Mouse (Mus musculus) midbrain, embryonic 14.5 days (tissue): ENCODE measurements around the gene Mcrs1. TPM values are rescaled to one million over a fixed set of nuclear protein-coding genes. Genes with fewer than 3 reads are reported as not detected.
A peak's percentile ranks its signal among the peaks of the same experiment; 100 is the strongest.

Experiments used
- ATAC-seq: fragments of 200-750 bp; cut with Nextera tagmentation; 2 replicates; pipeline ENCODE4 v1.8.0; 2017; ENCODE audit warnings: moderate number of reproducible peaks, moderate library complexity; ENCODE audit not compliant: low FRiP score, low TSS enrichment
- DNase-seq: peaks from one replicate; pipeline ENCODE4 v3.0.0-alpha.2; 2015
- H3K27ac ChIP-seq: fragments of 300-500 bp; sonication (generic); replicated peaks from 2 replicates; pipeline ENCODE4 v1.5.1; 2014; ENCODE audit warnings: mild to moderate bottlenecking, low read depth, low read length, moderate library complexity
- H3K27me3 ChIP-seq: fragments of 300-500 bp; sonication (generic); 2 replicates; pipeline ENCODE4 v1.6.1; 2014; ENCODE audit warnings: low read length, control low read depth, mixed read lengths; ENCODE audit not compliant: control insufficient read depth, insufficient read depth
- H3K36me3 ChIP-seq: fragments of 300-500 bp; sonication (generic); 2 replicates; pipeline ENCODE4 v1.6.1; 2014; ENCODE audit warnings: low read length, control low read depth; ENCODE audit not compliant: control insufficient read depth, insufficient read depth
- H3K4me1 ChIP-seq: fragments of 300-500 bp; sonication (generic); 2 replicates; pipeline ENCODE4 v1.6.1; 2014; ENCODE audit warnings: mild to moderate bottlenecking, antibody characterized with exemption, low read length, control low read depth; ENCODE audit not compliant: control insufficient read depth, insufficient read depth
- H3K4me2 ChIP-seq: fragments of 300-500 bp; sonication (generic); 2 replicates; pipeline ENCODE4 v1.6.1; 2014; ENCODE audit warnings: mild to moderate bottlenecking, low read length, moderate library complexity
- H3K4me3 ChIP-seq: fragments of 300-500 bp; sonication (generic); replicated peaks from 2 replicates; pipeline ENCODE4 v1.5.1; 2014; ENCODE audit warnings: low read depth, low read length
- H3K9ac ChIP-seq: fragments of 300-500 bp; sonication (generic); replicated peaks from 2 replicates; pipeline ENCODE4 v1.6.1; 2014; ENCODE audit warnings: mild to moderate bottlenecking, low read length, moderate library complexity
- H3K9me3 ChIP-seq: fragments of 300-500 bp; sonication (generic); 2 replicates; pipeline ENCODE4 v1.6.1; 2016; ENCODE audit warnings: low read length, control low read depth, mixed read lengths; ENCODE audit not compliant: control insufficient read depth
- WGBS: fragments of 180-500 bp; shearing (Covaris S2); extraction: QIAGEN DNeasy Blood & Tissue Kit; methylation state at CpG from one replicate; pipeline ENCODE4 v1.1.7; 2014; 5-methylcytosine and 5-hydroxymethylcytosine counted together
- polyA plus RNA-seq: library from polyadenylated mRNA; unstranded; fragments of >200 nt; fragmentation: Nextera tagmentation; extraction: Ambion mirVana; gene quantifications from 2 replicates; pipeline ENCODE4 v1.2.1, GENCODE M21; 2014

Mcrs1 gene
- polyA plus RNA-seq, 1 experiment from 2014 or later = 219 TPM

GRCm38 (mm10) chr15:99241249-99241648 lies 10.5 kb downstream of the Mcrs1 start:
- H3K4me3 ChIP-seq = no peak overlapping the region
- no peak overlapping the region for H3K27ac ChIP-seq
- H3K9ac ChIP-seq = no peak overlapping the region
- ATAC-seq (no peak), DNase-seq (no peak)
- no peaks in the 10 kb centered on the region for H3K27me3 ChIP-seq
- no peak overlapping the region for H3K4me2 ChIP-seq
- H3K9me3 ChIP-seq = no peaks in the 10 kb centered on the region
- 59% methylated on average over 4 of the region's 4 CpGs for WGBS
- H3K4me1 ChIP-seq = no peaks in the 10 kb centered on the region
- peaks cover 55% of the 10 kb centered on the region for H3K36me3 ChIP-seq

DNA sequence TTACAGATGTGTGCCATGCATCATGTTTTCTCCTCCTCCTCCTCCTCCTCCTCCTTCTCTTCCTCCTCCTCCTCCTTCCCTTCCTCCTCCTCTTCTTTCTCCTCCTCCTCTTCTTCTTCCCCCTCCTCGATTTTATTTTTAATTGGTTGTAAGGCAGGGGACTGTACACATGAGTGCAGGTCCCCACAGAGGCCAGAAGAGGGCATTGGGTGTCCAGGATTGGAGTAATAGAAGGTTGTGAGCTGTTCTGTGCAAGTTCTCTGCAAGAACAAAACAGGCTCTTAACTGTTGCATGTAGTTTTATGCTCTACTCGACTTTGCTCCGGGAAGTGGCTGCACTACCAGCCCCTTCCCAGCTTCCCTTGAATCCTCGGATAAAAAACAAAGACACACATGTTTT lies 11.6 kb downstream of the Mcrs1 start:
- ATAC-seq (no peak), DNase-seq (no peak)
- H3K4me1 ChIP-seq = no peaks in the 10 kb centered on the region
- no peak overlapping the region for H3K4me2 ChIP-seq
- H3K27me3 ChIP-seq = no peaks in the 10 kb centered on the region
- H3K27ac ChIP-seq = no peak overlapping the region
- no peaks in the 10 kb centered on the region for H3K9me3 ChIP-seq
- WGBS = 84% methylated on average over 4 of the region's 4 CpGs
- no peak overlapping the region for H3K9ac ChIP-seq
- peaks cover 44% of the 10 kb centered on the region for H3K36me3 ChIP-seq
- no peak overlapping the region for H3K4me3 ChIP-seq

DNA sequence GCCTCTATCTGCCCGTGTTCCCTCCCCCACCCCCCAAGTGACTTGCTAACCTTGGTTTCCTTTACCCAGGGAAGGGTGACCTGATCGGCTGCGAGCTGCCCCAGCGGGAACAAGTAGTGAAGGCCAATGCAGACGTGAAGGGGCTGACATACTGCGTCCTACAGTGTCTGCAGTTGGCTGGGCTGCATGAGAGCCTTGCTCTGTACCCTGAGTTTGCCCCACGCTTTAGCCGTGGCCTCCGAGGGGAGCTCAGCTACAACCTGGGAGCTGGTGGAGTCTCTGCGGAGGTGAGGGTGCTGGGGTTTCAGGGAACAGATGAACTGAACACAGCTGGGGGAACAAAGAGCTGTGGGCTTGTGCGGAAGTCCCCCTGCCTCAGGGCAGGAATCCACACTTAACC lies 13.8 kb downstream of the Mcrs1 start:
- Histone ChIP-seq H3K9me3 (no peaks in the 10 kb centered on the region), H3K4me3 (no peak overlapping the region), H3K27ac (no peak overlapping the region), H3K9ac (no peak overlapping the region), H3K27me3 (no peaks in the 10 kb centered on the region), H3K36me3 (peaks cover 23% of the 10 kb centered on the region), H3K4me2 (no peak overlapping the region), H3K4me1 (no peaks in the 10 kb centered on the region)
- DNase-seq (no peak), ATAC-seq (no peak)
- 66% methylated on average over 11 of the region's 11 CpGs for WGBS

- Histone ChIP-seq H3K4me3 (no peak overlapping the region), H3K36me3 (no peaks in the 10 kb centered on the region), H3K27ac (no peak overlapping the region), H3K4me2 (no peak overlapping the region), H3K4me1 (no peaks in the 10 kb centered on the region), H3K9me3 (no peaks in the 10 kb centered on the region), H3K27me3 (peaks cover 3% of the 10 kb centered on the region; the same call in 1 of the 2 replicates), H3K9ac (no peak overlapping the region)
- DNase-seq = no peak
- no peak for ATAC-seq
- 57% methylated on average over 12 of the region's 12 CpGs for WGBS
These were observed 17.3 kb downstream of the Mcrs1 start for GRCm38 (mm10) chr15:99234326-99235010.

DNA sequence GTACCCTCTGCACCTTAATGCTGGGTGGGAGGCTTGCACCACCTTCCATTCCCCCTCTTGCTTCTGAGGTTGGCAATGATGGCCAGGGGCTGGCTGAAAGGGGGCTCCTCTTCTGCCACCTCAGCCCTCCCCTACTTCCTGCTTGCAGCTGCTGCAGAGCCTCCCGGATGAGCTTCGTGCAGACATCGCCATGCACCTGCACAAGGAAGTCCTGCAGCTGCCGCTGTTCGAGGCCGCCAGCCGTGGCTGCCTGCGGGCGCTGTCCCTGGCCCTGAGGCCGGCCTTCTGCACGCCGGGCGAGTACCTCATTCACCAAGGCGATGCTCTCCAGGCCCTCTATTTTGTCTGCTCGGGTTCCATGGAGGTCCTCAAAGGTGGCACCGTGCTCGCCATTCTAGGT lies 18.0 kb downstream of the Mcrs1 start:
- H3K27ac ChIP-seq = no peak overlapping the region
- 65% methylated on average over 17 of the region's 17 CpGs for WGBS
- no peaks in the 10 kb centered on the region for H3K36me3 ChIP-seq
- no peak overlapping the region for H3K4me3 ChIP-seq
- no peaks in the 10 kb centered on the region for H3K9me3 ChIP-seq
- H3K9ac ChIP-seq = no peak overlapping the region
- no peak overlapping the region for H3K4me2 ChIP-seq
- DNase-seq = no peak
- H3K27me3 ChIP-seq = peaks cover 4% of the 10 kb centered on the region; the same call in 1 of the 2 replicates
- H3K4me1 ChIP-seq = no peaks in the 10 kb centered on the region
- ATAC-seq = no peak

DNA sequence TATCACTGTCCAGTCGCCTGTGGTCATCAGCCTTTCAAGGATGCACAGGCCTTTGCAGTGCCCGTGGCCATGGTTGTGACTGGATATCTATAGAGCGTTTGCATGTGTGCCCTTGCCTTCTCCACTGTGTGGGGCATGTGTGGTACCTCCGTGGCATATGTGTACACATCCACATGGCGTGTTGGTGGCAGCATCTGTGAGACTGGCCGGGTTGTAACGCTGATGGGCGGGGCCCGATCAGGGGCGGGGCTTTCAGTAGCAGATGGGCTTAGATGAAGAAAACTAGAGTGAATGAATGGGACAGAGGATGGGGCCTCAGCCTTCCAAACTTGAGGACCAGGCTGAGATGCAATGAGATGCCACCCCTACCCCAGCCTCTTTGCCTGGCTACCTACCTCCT lies 19.8 kb downstream of the Mcrs1 start:
- Histone ChIP-seq H3K4me2 (no peak overlapping the region), H3K9me3 (no peaks in the 10 kb centered on the region), H3K4me3 (no peak overlapping the region), H3K4me1 (no peaks in the 10 kb centered on the region), H3K36me3 (no peaks in the 10 kb centered on the region), H3K27ac (no peak overlapping the region), H3K9ac (no peak overlapping the region), H3K27me3 (peaks cover 19% of the 10 kb centered on the region)
- DNase-seq (no peak), ATAC-seq (no peak)
- WGBS = 77% methylated on average over 10 of the region's 10 CpGs

GRCm38 (mm10) chr15:99226090-99226489 lies 25.7 kb downstream of the Mcrs1 start:
- peaks cover 73% of the 10 kb centered on the region for H3K27me3 ChIP-seq
- no peaks in the 10 kb centered on the region for H3K9me3 ChIP-seq
- WGBS = 13% methylated on average over 14 of the region's 14 CpGs
- ATAC-seq = no peak
- no peak overlapping the region for H3K27ac ChIP-seq
- H3K9ac ChIP-seq = no peak overlapping the region
- H3K4me1 ChIP-seq = peaks cover 13% of the 10 kb centered on the region; the same call in 1 of the 2 replicates
- H3K4me2 ChIP-seq = no peak overlapping the region
- no peak overlapping the region for H3K4me3 ChIP-seq
- DNase-seq = no peak
- H3K36me3 ChIP-seq = no peaks in the 10 kb centered on the region

GRCm38 (mm10) chr15:99225081-99225810 lies 26.5 kb downstream of the Mcrs1 start:
- H3K9ac ChIP-seq = no peak overlapping the region; the same call in 1 of the 2 replicates
- H3K27ac ChIP-seq = no peak overlapping the region
- 1% methylated on average over 22 of the region's 22 CpGs for WGBS
- DNase-seq (peak; percentile 19), ATAC-seq (no peak)
- peaks cover 13% of the 10 kb centered on the region; the same call in 1 of the 2 replicates for H3K4me1 ChIP-seq
- H3K9me3 ChIP-seq = no peaks in the 10 kb centered on the region
- peak overlapping the region; percentile 55 for H3K4me2 ChIP-seq
- no peaks in the 10 kb centered on the region for H3K36me3 ChIP-seq
- H3K4me3 ChIP-seq = peak overlapping the region; percentile 37
- H3K27me3 ChIP-seq = peaks cover 81% of the 10 kb centered on the region
